Comparison of ENCODE assay signal across 9 mouse cellular contexts in genomic region chr7:122389633-122390032, GRCm38 (mm10).
DNase-seq lines count a peak whose midpoint lies in the region; ATAC-seq lines count a peak whose summit lies in the region.
"Had no signal": no experiment of that assay in that cellular context is flagged by ENCODE, and none has a peak within 500 bp of the region (broad histone marks: within the 10 kb centered on the region; RNA-seq: fewer than 3 reads in every experiment).

No protein-coding gene starts in this region.

- H3K4me1 ChIP-seq in neural tube, embryonic 12.5 days = peaks cover 6% of the 10 kb centered on the region
- H3K4me1 ChIP-seq in hindbrain, embryonic 12.5 days = peaks cover 25% of the 10 kb centered on the region
- peaks cover 29% of the 10 kb centered on the region for H3K4me1 ChIP-seq in neural tube, embryonic 15.5 days

- no peak overlapping the region for H3K9ac ChIP-seq in neural tube, embryonic 12.5 days
- no peak overlapping the region; the same call in 1 of the 2 replicates for H3K9ac ChIP-seq in hindbrain, embryonic 12.5 days
- H3K9ac ChIP-seq in neural tube, embryonic 15.5 days (replicated peaks) = no peak overlapping the region
- H3K9ac ChIP-seq: heart, embryonic 15.5 days had no signal

- WGBS in neural tube, embryonic 12.5 days = 29% methylated on average over 6 of the region's 6 CpGs
- 23% methylated on average over 6 of the region's 6 CpGs for WGBS in hindbrain, embryonic 12.5 days
- 14% methylated on average over 6 of the region's 6 CpGs for WGBS in neural tube, embryonic 15.5 days

- no peaks in the 10 kb centered on the region for H3K9me3 ChIP-seq in neural tube, embryonic 12.5 days
- H3K9me3 ChIP-seq in hindbrain, embryonic 12.5 days (replicated peaks) = no peaks in the 10 kb centered on the region
- H3K9me3 ChIP-seq in neural tube, embryonic 15.5 days (replicated peaks) = no peaks in the 10 kb centered on the region
- H3K9me3 ChIP-seq: heart, embryonic 15.5 days had no signal

- DNase-seq in cerebellum, adult 11-12 months = peak; percentile 42
- no peak for DNase-seq in cerebellum, adult 11 months
- DNase-seq in neural tube, embryonic 10.5 days (ENCODE audit: extremely low spot score, low spot score) = no peak
- no peak for DNase-seq in c-Kit-positive CD71-positive TER-119-positive erythroid progenitor cells, embryonic 14.5 days (ENCODE audit: low spot score)
- DNase-seq in ovary, postnatal 10 days (ENCODE audit: low spot score) = no peak

- H3K4me2 ChIP-seq in neural tube, embryonic 12.5 days (replicated peaks) = no peak overlapping the region
- H3K4me2 ChIP-seq in hindbrain, embryonic 12.5 days (replicated peaks) = no peak overlapping the region
- no peak overlapping the region for H3K4me2 ChIP-seq in neural tube, embryonic 15.5 days
- H3K4me2 ChIP-seq: heart, embryonic 15.5 days had no signal

- no peak overlapping the region for H3K27ac ChIP-seq in neural tube, embryonic 12.5 days
- peak overlapping the region; percentile 69 for H3K27ac ChIP-seq in hindbrain, embryonic 12.5 days
- peak overlapping the region; percentile 50 for H3K27ac ChIP-seq in neural tube, embryonic 15.5 days (replicated peaks)
- H3K27ac ChIP-seq: heart, embryonic 15.5 days had no signal

- H3K36me3 ChIP-seq in neural tube, embryonic 12.5 days = no peaks in the 10 kb centered on the region
- no peaks in the 10 kb centered on the region for H3K36me3 ChIP-seq in hindbrain, embryonic 12.5 days
- H3K36me3 ChIP-seq in neural tube, embryonic 15.5 days = no peaks in the 10 kb centered on the region
- H3K36me3 ChIP-seq: heart, embryonic 15.5 days had no signal

- H3K27me3 ChIP-seq in neural tube, embryonic 12.5 days (replicated peaks) = no peaks in the 10 kb centered on the region
- no peaks in the 10 kb centered on the region for H3K27me3 ChIP-seq in hindbrain, embryonic 12.5 days
- no peaks in the 10 kb centered on the region for H3K27me3 ChIP-seq in neural tube, embryonic 15.5 days (replicated peaks)
- H3K27me3 ChIP-seq: heart, embryonic 15.5 days had no signal

- ATAC-seq in neural tube, embryonic 12.5 days (ENCODE audit: low FRiP score, low read depth) = peak; percentile 34; the same call in 1 of the 2 replicates
- ATAC-seq in hindbrain, embryonic 12.5 days (ENCODE audit: low FRiP score) = peak; percentile 40
- peak; percentile 37; the same call in 1 of the 2 replicates for ATAC-seq in neural tube, embryonic 15.5 days (ENCODE audit: low FRiP score)

- H3K4me3 ChIP-seq in neural tube, embryonic 12.5 days = no peak overlapping the region
- H3K4me3 ChIP-seq in hindbrain, embryonic 12.5 days = no peak overlapping the region
- no peak overlapping the region for H3K4me3 ChIP-seq in neural tube, embryonic 15.5 days (replicated peaks)
- H3K4me3 ChIP-seq: heart, embryonic 15.5 days had no signal
